Mouse (Mus musculus): ENCODE results near the gene Scd3. TPM values are rescaled to one million over a fixed set of nuclear protein-coding genes. Genes with fewer than 3 reads are reported as not detected.

Gene Scd3
- total and polyA plus RNA-seq, 2 experiments from 2014 or later = 0.31 to 4.8 TPM

- Histone ChIP-seq H3K4me3 (ENCODE audit: low read length) (peak within 1 kb of the TSS; percentile 95), H3K4me2 (ENCODE audit: low read depth, low read length) (peak within 1 kb of the TSS; percentile 100), H3K36me3 (ENCODE audit: insufficient read depth, low read length) (no peaks in the 10 kb centered on the region; the same call in 1 of the 2 replicates), H3K27me3 (ENCODE audit: insufficient read depth, low read length) (no peaks in the 10 kb centered on the region), H3K4me1 (ENCODE audit: insufficient read depth, low read length) (peaks cover 29% of the 10 kb centered on the region), H3K9me3 (ENCODE audit: low read length) (no peaks in the 10 kb centered on the region), H3K9ac (replicated peaks; ENCODE audit: low read length) (peak within 1 kb of the TSS; percentile 96), H3K27ac (peak within 1 kb of the TSS; percentile 97)
- 2% methylated on average over 21 of the region's 21 CpGs for WGBS
- no peak for TF ChIP-seq CTCF (IDR thresholded peaks at IDR 0.05; ENCODE audit: low read depth)
- DNase-seq (ENCODE audit: low spot score) (no peak), ATAC-seq (no peak; the same call in 1 of the 2 replicates)
Measured at GRCm38 (mm10) chr19:44292941-44293768, 90.1 kb downstream of the Scd3 start, which contains the start of gene Scd2. Gene Scd2 (plus strand): TSS chr19:44293674.

Other genes starting within 250 kb of the Scd3 start
- gene Cpn1, start 216.7 kb upstream of the Scd3 start, total RNA-seq (2014; rRNA removed) = 0.43 and 0.84 TPM in 2 replicates
- 0.43 and 0.58 TPM in 2 replicates for gene Cpn1, start 216.7 kb upstream of the Scd3 start, polyA plus RNA-seq (2015; fragmentation: Nextera tagmentation; extraction: Ambion mirVana)
- not detected in 2 replicates for gene Cyp2c23, start 174.1 kb upstream of the Scd3 start, total RNA-seq (2014; rRNA removed)
- gene Cyp2c23, start 174.1 kb upstream of the Scd3 start, polyA plus RNA-seq (2015; fragmentation: Nextera tagmentation; extraction: Ambion mirVana) = not detected in 2 replicates
- gene Erlin1, start 133.5 kb upstream of the Scd3 start, total RNA-seq (2014; rRNA removed) = 6.4 and 7.9 TPM in 2 replicates
- 13.8 and 14.4 TPM in 2 replicates for gene Erlin1, start 133.5 kb upstream of the Scd3 start, polyA plus RNA-seq (2015; fragmentation: Nextera tagmentation; extraction: Ambion mirVana)
- gene Chuk, start 95.8 kb upstream of the Scd3 start, total RNA-seq (2014; rRNA removed) = 38.3 and 43.3 TPM in 2 replicates
- gene Chuk, start 95.8 kb upstream of the Scd3 start, polyA plus RNA-seq (2015; fragmentation: Nextera tagmentation; extraction: Ambion mirVana) = 32.7 and 33.8 TPM in 2 replicates
- gene Cwf19l1, start 67.4 kb upstream of the Scd3 start, total RNA-seq (2014; rRNA removed) = 10.7 and 36.4 TPM in 2 replicates
- 24.3 and 27.3 TPM in 2 replicates for gene Cwf19l1, start 67.4 kb upstream of the Scd3 start, polyA plus RNA-seq (2015; fragmentation: Nextera tagmentation; extraction: Ambion mirVana)
- gene Bloc1s2, start 56.8 kb upstream of the Scd3 start, total RNA-seq (2014; rRNA removed) = 31.9 and 32.0 TPM in 2 replicates
- 187 and 188 TPM in 2 replicates for gene Bloc1s2, start 56.8 kb upstream of the Scd3 start, polyA plus RNA-seq (2015; fragmentation: Nextera tagmentation; extraction: Ambion mirVana)
- 0.84 and 1.1 TPM in 2 replicates for gene Pkd2l1, start 10.8 kb upstream of the Scd3 start, total RNA-seq (2014; rRNA removed)
- 0.33 and 0.69 TPM in 2 replicates for gene Pkd2l1, start 10.8 kb upstream of the Scd3 start, polyA plus RNA-seq (2015; fragmentation: Nextera tagmentation; extraction: Ambion mirVana)
- 1,071 and 1,235 TPM in 2 replicates for gene Scd2, start 90.4 kb downstream of the Scd3 start, total RNA-seq (2014; rRNA removed)
- 274 and 291 TPM in 2 replicates for gene Scd2, start 90.4 kb downstream of the Scd3 start, polyA plus RNA-seq (2015; fragmentation: Nextera tagmentation; extraction: Ambion mirVana)
- 0.84 and 1.5 TPM in 2 replicates for gene Scd4, start 129.8 kb downstream of the Scd3 start, total RNA-seq (2014; rRNA removed)
- 0.09 and 0.16 TPM in 2 replicates for gene Scd4, start 129.8 kb downstream of the Scd3 start, polyA plus RNA-seq (2015; fragmentation: Nextera tagmentation; extraction: Ambion mirVana)
- gene Scd1, start 204.6 kb downstream of the Scd3 start, total RNA-seq (2014; rRNA removed) = 57.9 and 67.3 TPM in 2 replicates
- 11.7 and 13.2 TPM in 2 replicates for gene Scd1, start 204.6 kb downstream of the Scd3 start, polyA plus RNA-seq (2015; fragmentation: Nextera tagmentation; extraction: Ambion mirVana)